Mouse (Mus musculus) liver, embryonic 14.5 days (tissue): Measurements from ENCODE around the gene Efl1.
"Not testable (repeated sequence)": the region's sequence is repeated elsewhere in the genome, so short reads cannot be mapped to it uniquely, and the experiment has no call there.

Experiments
- CTCF ChIP-seq: IDR thresholded peaks from 2 replicates; pipeline ENCODE4 v1.5.1; 2016; ENCODE audit warnings: antibody characterized with exemption, low read depth, control low read depth
- EP300 ChIP-seq: IDR thresholded peaks from 2 replicates; pipeline ENCODE4 v1.6.1; 2016; ENCODE audit warnings: antibody characterized with exemption, low read depth

DNA sequence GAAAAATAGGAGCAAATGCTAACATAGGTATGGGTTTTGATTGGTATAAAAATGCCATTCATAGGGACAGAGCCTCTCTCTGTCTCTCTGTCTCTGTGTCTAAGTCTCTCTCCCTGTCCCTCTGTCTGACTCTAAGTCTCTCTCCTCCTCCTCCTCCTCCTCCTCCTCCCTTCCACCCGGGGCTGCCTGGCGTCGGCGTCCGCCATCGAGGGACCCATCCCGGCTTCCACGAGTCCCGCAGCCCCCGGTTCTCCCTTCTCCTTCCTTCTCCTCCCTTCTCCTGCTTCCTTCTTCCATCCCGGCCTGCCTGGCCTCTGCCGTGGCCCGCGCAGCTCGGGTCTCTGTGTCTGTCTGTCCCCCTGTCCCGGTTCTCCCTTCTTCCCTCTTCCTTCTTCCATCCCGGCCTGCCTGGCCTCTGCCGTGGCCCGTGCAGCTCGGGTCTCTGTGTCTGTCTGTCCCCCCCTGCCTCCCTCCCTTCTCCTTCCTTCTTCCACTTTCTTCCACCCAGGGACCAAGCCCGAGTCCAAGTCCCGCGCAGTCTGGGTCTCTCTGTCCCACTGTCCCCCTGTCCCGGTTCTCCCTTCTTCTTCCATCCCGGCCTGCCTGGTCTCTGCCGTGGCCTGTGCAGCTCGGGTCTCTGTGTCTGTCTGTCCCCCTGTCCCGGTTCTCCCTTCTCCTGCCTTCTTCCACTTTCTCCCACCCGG, 122.7 kb downstream of the Efl1 start:
- not testable (repeated sequence) for TF ChIP-seq EP300, CTCF
